25 mouse cellular contexts compared by ENCODE assay signal in the genomic region with DNA sequence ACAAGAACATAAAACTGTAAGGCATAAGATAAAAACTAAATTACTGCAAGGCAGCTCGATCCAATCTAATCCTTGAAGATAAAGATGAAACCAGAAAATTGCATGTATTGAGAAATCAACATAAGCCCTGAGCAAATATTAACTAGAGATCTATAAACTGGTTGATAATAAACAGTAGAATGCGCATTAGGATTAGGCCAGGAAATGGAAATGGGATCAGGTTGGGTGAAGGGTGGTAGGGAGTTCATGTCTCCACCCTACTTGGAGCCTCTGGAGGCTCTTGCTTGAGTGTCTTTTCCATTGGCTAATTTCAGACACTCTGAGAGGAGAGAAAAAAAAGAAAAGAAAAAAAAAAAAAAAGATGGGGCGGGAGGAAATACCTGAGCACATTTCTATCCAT.
DNase-seq lines count a peak whose midpoint lies in the region; ATAC-seq and TF ChIP-seq lines count a peak whose summit lies in the region.
"Had no signal": no experiment of that assay in that cellular context is flagged by ENCODE, and none has a peak within 500 bp of the region (broad histone marks: within the 10 kb centered on the region; RNA-seq: fewer than 3 reads in every experiment).

No protein-coding gene starts in this region.

- no peak for DNase-seq in intestine, embryonic 14.5 days (ENCODE audit: low spot score)
- DNase-seq in Patski (ENCODE audit: low read depth, low spot score) = no peak
- DNase-seq in left cerebral cortex, adult 2 months (ENCODE audit: extremely low spot score in 1 of 2, low spot score in 2 of 2) = no peak
- DNase-seq: adrenal gland, adult 2 months; adrenal gland, postnatal 10 days; adrenal gland, postnatal 25 days; B cell, adult 2 months; cerebellum, adult 11 months; cerebellum, adult 18-20 months; cerebellum, adult 8-10 months; cerebellum, adult 9-11 months; cerebellum, postnatal 14 days; cerebellum, postnatal 36 days; forebrain, postnatal 0 days had no signal

- H3K4me3 ChIP-seq in intestine, embryonic 14.5 days (ENCODE audit: low read depth, low read length) = no peak overlapping the region
- H3K4me3 ChIP-seq in intestine, postnatal 0 days (ENCODE audit: low read depth, low read length) = no peak overlapping the region
- H3K4me3 ChIP-seq in intestine, embryonic 16.5 days (ENCODE audit: low read length) = no peak overlapping the region
- H3K4me3 ChIP-seq in left cerebral cortex, adult 2 months = no peak overlapping the region
- H3K4me3 ChIP-seq: embryonic facial prominence, embryonic 13.5 days; embryonic facial prominence, embryonic 15.5 days; erythroblast, embryonic 14.5 days; forebrain, embryonic 10.5 days; forebrain, embryonic 12.5 days; forebrain, embryonic 15.5 days had no signal

- H3K27ac ChIP-seq in intestine, embryonic 14.5 days (ENCODE audit: low read depth) = no peak overlapping the region
- no peak overlapping the region for H3K27ac ChIP-seq in intestine, postnatal 0 days (ENCODE audit: low read depth, low read length)
- no peak overlapping the region for H3K27ac ChIP-seq in intestine, embryonic 16.5 days (ENCODE audit: low read length)
- no peak overlapping the region for H3K27ac ChIP-seq in left cerebral cortex, adult 2 months
- H3K27ac ChIP-seq: embryonic facial prominence, embryonic 13.5 days; embryonic facial prominence, embryonic 15.5 days; forebrain, embryonic 12.5 days; forebrain, embryonic 15.5 days had no signal

- no peaks in the 10 kb centered on the region for H3K9me3 ChIP-seq in intestine, embryonic 14.5 days (ENCODE audit: control insufficient read depth, low read length)
- no peaks in the 10 kb centered on the region for H3K9me3 ChIP-seq in intestine, postnatal 0 days (ENCODE audit: control insufficient read depth)
- H3K9me3 ChIP-seq in intestine, embryonic 16.5 days (ENCODE audit: control insufficient read depth, low read length) = no peaks in the 10 kb centered on the region
- H3K9me3 ChIP-seq: embryonic facial prominence, embryonic 13.5 days; embryonic facial prominence, embryonic 15.5 days; forebrain, embryonic 10.5 days; forebrain, embryonic 12.5 days; forebrain, embryonic 15.5 days had no signal

- no peak for TF ChIP-seq CTCF in intestine, postnatal 0 days (IDR thresholded peaks at IDR 0.05; ENCODE audit: low read depth)
- TF ChIP-seq CTCF in Patski (IDR thresholded peaks at IDR 0.05) = no peak
- no peak for TF ChIP-seq CTCF in left cerebral cortex, adult 2 months (IDR thresholded peaks at IDR 0.05)

- 78% methylated on average over 3 of the region's 3 CpGs for WGBS in intestine, embryonic 14.5 days
- WGBS in intestine, postnatal 0 days = 47% methylated on average over 3 of the region's 3 CpGs
- WGBS in intestine, embryonic 16.5 days = 65% methylated on average over 3 of the region's 3 CpGs

- H3K4me1 ChIP-seq in intestine, embryonic 14.5 days (replicated peaks; ENCODE audit: control insufficient read depth, insufficient read depth, low read length) = no peaks in the 10 kb centered on the region
- H3K4me1 ChIP-seq in intestine, postnatal 0 days (replicated peaks; ENCODE audit: control insufficient read depth, insufficient read depth, low read length) = no peaks in the 10 kb centered on the region
- H3K4me1 ChIP-seq in intestine, embryonic 16.5 days (ENCODE audit: control insufficient read depth, insufficient read depth, low read length) = no peaks in the 10 kb centered on the region
- H3K4me1 ChIP-seq: embryonic facial prominence, embryonic 13.5 days; embryonic facial prominence, embryonic 15.5 days had no signal

- H3K36me3 ChIP-seq in intestine, embryonic 14.5 days (ENCODE audit: control insufficient read depth, insufficient read depth, low read length) = no peaks in the 10 kb centered on the region
- H3K36me3 ChIP-seq in intestine, postnatal 0 days (ENCODE audit: control insufficient read depth, insufficient read depth) = no peaks in the 10 kb centered on the region
- H3K36me3 ChIP-seq in intestine, embryonic 16.5 days (ENCODE audit: control insufficient read depth, insufficient read depth, low read length) = no peaks in the 10 kb centered on the region
- H3K36me3 ChIP-seq: embryonic facial prominence, embryonic 13.5 days; embryonic facial prominence, embryonic 15.5 days; forebrain, embryonic 10.5 days; forebrain, embryonic 12.5 days; forebrain, embryonic 15.5 days; G1E had no signal

- ATAC-seq in intestine, embryonic 14.5 days (replicated peaks; ENCODE audit: low FRiP score, low TSS enrichment, low read depth) = 0 out of 2 replicates have a peak, but pooled peaks have one; percentile 58
- ATAC-seq in intestine, postnatal 0 days = no peak
- ATAC-seq in Patski = peak; percentile 51
- ATAC-seq in intestine, embryonic 16.5 days = peak; percentile 85
- ATAC-seq: CD4-positive, CD25-positive, alpha-beta regulatory T cell, adult 4 months; forebrain, embryonic 15.5 days; forebrain, postnatal 0 days had no signal

- H3K9ac ChIP-seq in intestine, embryonic 14.5 days (ENCODE audit: low read length) = no peak overlapping the region
- H3K9ac ChIP-seq in intestine, postnatal 0 days (ENCODE audit: low read depth, low read length) = no peak overlapping the region
- H3K9ac ChIP-seq in intestine, embryonic 16.5 days (ENCODE audit: low read depth, low read length) = no peak overlapping the region
- H3K9ac ChIP-seq: embryonic facial prominence, embryonic 13.5 days; embryonic facial prominence, embryonic 15.5 days; forebrain, embryonic 12.5 days; forebrain, embryonic 15.5 days; forebrain, postnatal 0 days had no signal

- no peaks in the 10 kb centered on the region for H3K27me3 ChIP-seq in intestine, embryonic 14.5 days (replicated peaks; ENCODE audit: control insufficient read depth, insufficient read depth, low read length)
- H3K27me3 ChIP-seq in intestine, postnatal 0 days (replicated peaks; ENCODE audit: control insufficient read depth, insufficient read depth, low read length) = no peaks in the 10 kb centered on the region
- no peaks in the 10 kb centered on the region for H3K27me3 ChIP-seq in Patski
- no peaks in the 10 kb centered on the region; the same call in 1 of the 2 replicates for H3K27me3 ChIP-seq in intestine, embryonic 16.5 days (replicated peaks; ENCODE audit: control insufficient read depth, insufficient read depth, low read length)
- H3K27me3 ChIP-seq: CH12.LX; embryonic facial prominence, embryonic 13.5 days; embryonic facial prominence, embryonic 15.5 days; forebrain, embryonic 12.5 days; forebrain, embryonic 15.5 days had no signal

- in situ Hi-C loops in Patski (cut with MboI; ENCODE audit: low pct_unique_long_range_greater_than_20kb) = no loop called here

- H3K4me2 ChIP-seq in intestine, embryonic 14.5 days (ENCODE audit: low read length) = no peak overlapping the region
- H3K4me2 ChIP-seq in intestine, postnatal 0 days (replicated peaks; ENCODE audit: low read depth) = no peak overlapping the region
- no peak overlapping the region for H3K4me2 ChIP-seq in intestine, embryonic 16.5 days (ENCODE audit: low read depth, low read length)
- H3K4me2 ChIP-seq: embryonic facial prominence, embryonic 13.5 days; embryonic facial prominence, embryonic 15.5 days; forebrain, embryonic 12.5 days; forebrain, embryonic 15.5 days had no signal

- POLR2A ChIA-PET in Patski (lab: Charles Lee) = no interaction called here

- CTCF ChIA-PET in Patski (lab: Charles Lee) = no interaction called here

- intact Hi-C loops in left cerebral cortex, adult 2 months (cut with DNase I) = no loop called here
